Mouse (Mus musculus) regulatory T cell (primary cell): ENCODE measurements at regions not wholly inside any gene's neighbourhood (a gene's known extent, or its start where the extent isn't known, plus 50 kb on each side); places are given as distances from the start of the nearest gene placed in this dataset.

Experiments
- in situ Hi-C: fragments of 300-600 bp; cut with MboI, MseI; formaldehyde crosslinking; loops from one replicate; pipeline ENCODE4 v1.15.1; 2025; ENCODE audit warnings: high pct_unique_total_duplicates

- in situ Hi-C loops, result no loop called here
Observed at GRCm38 (mm10) chr10:21828432-21829061, 53.4 kb upstream of the Sgk1 start.

GRCm38 (mm10) chr10:21829062-21829731 lies 52.8 kb upstream of the Sgk1 start:
- in situ Hi-C loops, result no loop called here

GRCm38 (mm10) chr10:21831002-21831696 lies 50.8 kb upstream of the Sgk1 start:
- in situ Hi-C loops, result no loop called here
